Mouse (Mus musculus) embryonic facial prominence, embryonic 15.5 days (tissue): ENCODE data around the gene Bcl7b. TPM values are rescaled to one million over a fixed set of nuclear protein-coding genes. Genes with fewer than 3 reads are reported as not detected.

Experiments used
- ATAC-seq: fragments of 200-750 bp; cut with Nextera tagmentation; 2 replicates; pipeline ENCODE4 v1.8.0; 2017; ENCODE audit warnings: low read depth, moderate TSS enrichment; ENCODE audit not compliant: insufficient number of reproducible peaks, low FRiP score, low TSS enrichment
- H3K27ac ChIP-seq: fragments of 300-500 bp; sonication (generic); replicated peaks from 2 replicates; pipeline ENCODE4 v1.5.1; 2015; ENCODE audit warnings: mild to moderate bottlenecking, inconsistent platforms
- H3K27me3 ChIP-seq: fragments of 300-500 bp; sonication (generic); 2 replicates; pipeline ENCODE4 v1.6.1; 2015; ENCODE audit warnings: inconsistent platforms
- H3K36me3 ChIP-seq: fragments of 300-500 bp; sonication (generic); 2 replicates; pipeline ENCODE4 v1.6.1; 2015; ENCODE audit warnings: mild to moderate bottlenecking, inconsistent platforms
- H3K4me1 ChIP-seq: fragments of 300-500 bp; sonication (generic); 2 replicates; pipeline ENCODE4 v1.6.1; 2015; ENCODE audit warnings: inconsistent platforms
- H3K4me2 ChIP-seq: fragments of 300-500 bp; sonication (generic); replicated peaks from 2 replicates; pipeline ENCODE4 v1.6.1; 2015; ENCODE audit warnings: mild to moderate bottlenecking, inconsistent platforms
- H3K4me3 ChIP-seq: fragments of 300-500 bp; sonication (generic); replicated peaks from 2 replicates; pipeline ENCODE4 v1.5.1; 2015; ENCODE audit warnings: mild to moderate bottlenecking, inconsistent platforms
- H3K9ac ChIP-seq: fragments of 300-500 bp; sonication (generic); 2 replicates; pipeline ENCODE4 v1.6.1; 2015; ENCODE audit warnings: inconsistent platforms
- H3K9me3 ChIP-seq: fragments of 300-500 bp; sonication (generic); replicated peaks from 2 replicates; pipeline ENCODE4 v1.6.1; 2016; ENCODE audit warnings: inconsistent platforms
- WGBS: fragments of 180-500 bp; shearing (Covaris S2); methylation state at CpG from one replicate; pipeline ENCODE4 v1.1.7; 2015; 5-methylcytosine and 5-hydroxymethylcytosine counted together
- polyA plus RNA-seq: library from polyadenylated mRNA; unstranded; fragments of >200 nt; fragmentation: Nextera tagmentation; extraction: Ambion mirVana; gene quantifications from 2 replicates; pipeline ENCODE4 v1.2.1, GENCODE M21; 2015

Gene Bcl7b
- 48.9 and 51.2 TPM in 2 replicates for polyA plus RNA-seq

DNA sequence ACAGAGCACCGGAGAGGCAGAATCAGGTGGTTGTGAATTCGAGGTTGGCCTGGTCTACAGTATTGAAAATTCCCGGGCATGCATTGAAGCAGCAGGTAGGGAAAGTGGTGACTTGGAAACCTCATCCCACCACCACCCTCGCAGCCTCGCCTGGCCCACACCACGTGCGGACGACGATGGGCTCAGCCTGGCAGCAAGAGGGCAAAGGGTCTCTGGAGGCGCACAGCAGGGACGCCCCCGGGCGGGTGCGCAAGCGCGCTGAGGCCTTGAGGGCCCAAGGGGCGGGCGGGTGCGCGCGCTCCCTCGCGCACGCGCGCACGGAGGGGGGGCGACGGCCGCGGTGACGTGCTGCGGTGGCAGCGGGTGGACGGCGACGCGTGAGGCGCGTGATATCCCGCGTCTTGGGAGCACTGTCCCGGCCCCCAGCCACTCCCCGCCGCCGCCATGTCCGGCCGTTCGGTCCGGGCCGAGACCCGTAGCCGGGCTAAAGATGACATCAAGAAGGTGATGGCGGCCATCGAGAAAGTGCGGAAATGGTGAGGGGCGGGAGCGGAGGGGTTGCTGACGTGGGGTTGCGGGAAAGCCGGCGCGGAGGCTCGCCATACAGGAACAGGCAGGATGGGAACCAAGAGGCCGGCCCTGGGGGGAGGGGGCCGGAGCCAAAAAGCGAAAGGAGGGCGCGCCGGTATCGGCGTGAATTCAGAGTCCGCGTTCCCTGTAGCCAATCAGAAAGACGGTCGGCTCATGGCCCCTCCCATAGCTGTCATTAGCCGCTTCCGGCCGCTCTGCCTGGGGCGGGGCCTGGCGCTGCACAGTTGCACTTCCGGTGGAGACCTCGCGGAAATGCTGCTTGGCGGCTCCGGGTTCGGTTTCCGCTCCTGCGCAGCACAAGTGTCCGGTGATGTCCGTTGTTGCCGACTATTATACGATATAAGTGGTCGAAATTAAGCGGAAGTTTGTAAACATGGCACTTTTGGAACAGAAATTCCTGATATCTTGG is at the start of gene Bcl7b:
Bcl7b (plus strand) TSS at position 221 of the 1,000 bp plus-strand sequence.
- Histone ChIP-seq H3K9ac (peak within 1 kb of the TSS; percentile 72), H3K27ac (peak within 1 kb of the TSS; percentile 98), H3K27me3 (no peaks in the 10 kb centered on the region), H3K36me3 (peaks cover 21% of the 10 kb centered on the region), H3K4me1 (peaks cover 17% of the 10 kb centered on the region), H3K4me2 (peak within 1 kb of the TSS; percentile 75), H3K4me3 (peak within 1 kb of the TSS; percentile 65), H3K9me3 (no peaks in the 10 kb centered on the region)
- WGBS = 2% methylated on average over 78 of the region's 95 CpGs
- peak; percentile 97 for ATAC-seq

DNA sequence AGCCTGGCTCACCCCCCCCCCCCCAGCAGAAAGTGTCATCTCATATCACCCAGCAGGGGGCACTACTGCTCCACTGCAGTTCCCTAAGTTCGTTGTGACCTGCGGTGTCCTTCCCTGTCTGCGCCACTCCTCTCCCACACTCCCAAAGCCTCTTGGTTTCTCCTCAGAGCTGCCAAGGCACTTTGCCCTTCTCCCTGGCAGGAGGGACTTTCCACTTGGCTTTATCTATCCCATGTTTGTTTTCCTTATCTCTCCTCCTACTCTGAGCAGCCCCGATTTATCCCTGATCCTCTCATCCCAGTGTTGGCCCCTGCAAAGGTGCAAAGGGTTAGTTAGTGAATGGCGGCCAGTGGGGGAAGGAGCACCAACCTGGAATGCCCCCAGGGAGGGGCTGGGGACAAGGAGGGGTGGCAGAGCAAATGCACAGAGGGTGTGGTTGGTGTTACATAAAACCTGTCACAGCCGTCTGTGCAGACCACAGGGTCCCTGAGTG is 49.4 kb upstream of the Bcl7b start:
- ATAC-seq = no peak
- WGBS = 27% methylated on average over 6 of the region's 6 CpGs

DNA sequence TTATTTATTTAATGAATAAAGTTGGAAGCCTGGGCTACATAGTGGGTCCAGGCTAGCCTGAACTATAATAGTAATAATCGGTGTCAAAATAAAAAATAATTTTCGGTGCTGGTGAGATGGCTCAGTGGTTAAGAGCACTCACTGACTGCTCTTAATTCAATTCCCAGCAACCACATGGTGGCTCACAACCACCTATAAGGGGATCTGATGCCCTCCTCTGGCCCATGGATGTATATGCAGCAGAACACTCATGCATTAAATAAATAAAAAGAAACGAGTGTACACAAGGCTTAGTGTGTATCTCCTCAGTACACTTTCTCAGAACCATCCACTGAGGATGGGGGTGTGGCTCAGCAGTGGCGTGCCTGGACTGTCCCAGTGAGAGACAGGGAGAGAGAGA is 47.3 kb upstream of the Bcl7b start:
- H3K27me3 ChIP-seq = peaks cover 5% of the 10 kb centered on the region; the same call in 1 of the 2 replicates
- peaks cover 3% of the 10 kb centered on the region; the same call in 1 of the 2 replicates for H3K4me1 ChIP-seq
- no peaks in the 10 kb centered on the region for H3K9me3 ChIP-seq
- no peak overlapping the region for H3K4me2 ChIP-seq
- WGBS = 61% methylated on average over 4 of the region's 4 CpGs
- no peak overlapping the region for H3K4me3 ChIP-seq
- no peak for ATAC-seq
- no peak overlapping the region for H3K9ac ChIP-seq
- H3K27ac ChIP-seq = no peak overlapping the region
- no peaks in the 10 kb centered on the region for H3K36me3 ChIP-seq

More for the DNA sequence above, 49.4 kb upstream of the Bcl7b start:
- H3K4me3 ChIP-seq = no peak overlapping the region
- H3K9me3 ChIP-seq = no peaks in the 10 kb centered on the region
- H3K36me3 ChIP-seq = no peaks in the 10 kb centered on the region
- H3K4me1 ChIP-seq = peaks cover 3% of the 10 kb centered on the region; the same call in 1 of the 2 replicates
- no peak overlapping the region for H3K4me2 ChIP-seq
- peaks cover 5% of the 10 kb centered on the region; the same call in 1 of the 2 replicates for H3K27me3 ChIP-seq
- no peak overlapping the region for H3K9ac ChIP-seq
- no peak overlapping the region for H3K27ac ChIP-seq

DNA sequence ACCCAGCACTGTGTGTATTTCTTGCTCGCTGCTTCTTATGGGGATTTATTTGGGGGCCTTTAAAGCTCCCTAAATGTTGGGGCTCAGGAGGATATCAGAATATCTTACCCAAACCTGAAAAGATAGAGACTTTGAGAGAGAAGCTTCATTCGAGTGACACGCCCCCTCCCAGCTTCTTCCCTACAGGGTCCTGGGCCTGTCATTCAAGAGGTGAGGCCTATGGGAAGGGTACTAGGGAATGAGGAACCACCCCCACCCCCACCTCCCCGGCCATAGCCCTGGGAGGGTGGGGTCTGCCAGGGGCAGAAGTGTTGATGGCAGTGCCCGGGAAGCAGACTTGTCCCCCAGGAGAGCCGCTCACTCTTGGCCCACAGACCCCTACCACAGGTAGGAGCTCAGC is 42.0 kb upstream of the Bcl7b start:
- H3K27ac ChIP-seq = no peak overlapping the region
- H3K4me1 ChIP-seq = no peaks in the 10 kb centered on the region
- no peaks in the 10 kb centered on the region for H3K9me3 ChIP-seq
- no peak overlapping the region for H3K9ac ChIP-seq
- WGBS = 60% methylated on average over 6 of the region's 6 CpGs
- H3K36me3 ChIP-seq = no peaks in the 10 kb centered on the region
- peaks cover 5% of the 10 kb centered on the region; the same call in 1 of the 2 replicates for H3K27me3 ChIP-seq
- no peak overlapping the region for H3K4me3 ChIP-seq
- H3K4me2 ChIP-seq = no peak overlapping the region
- ATAC-seq = no peak

DNA sequence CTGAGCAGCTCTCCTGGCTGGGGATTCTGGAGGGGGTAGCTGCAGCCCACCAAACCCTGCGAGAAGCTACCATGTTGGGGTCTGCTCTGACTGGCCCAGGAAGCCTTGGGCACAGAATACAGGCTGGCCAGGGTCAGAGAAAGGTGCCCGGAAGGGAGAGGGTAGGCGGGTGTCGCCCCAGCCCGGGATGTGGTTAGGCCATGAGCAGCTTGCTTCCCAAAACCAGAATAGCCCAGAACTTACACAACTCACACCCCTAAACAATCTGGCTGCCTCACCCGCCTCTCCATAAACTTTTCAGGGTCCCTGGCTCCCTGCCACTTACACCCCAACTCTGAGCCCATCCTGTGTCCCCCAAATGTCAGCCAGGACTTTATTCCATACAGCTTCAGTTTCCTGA is 40.4 kb upstream of the Bcl7b start:
- Histone ChIP-seq H3K4me1 (no peaks in the 10 kb centered on the region), H3K9me3 (no peaks in the 10 kb centered on the region), H3K4me2 (no peak overlapping the region), H3K9ac (no peak overlapping the region), H3K36me3 (no peaks in the 10 kb centered on the region), H3K4me3 (no peak overlapping the region), H3K27ac (no peak overlapping the region), H3K27me3 (peaks cover 6% of the 10 kb centered on the region)
- 77% methylated on average over 6 of the region's 6 CpGs for WGBS
- ATAC-seq = no peak

DNA sequence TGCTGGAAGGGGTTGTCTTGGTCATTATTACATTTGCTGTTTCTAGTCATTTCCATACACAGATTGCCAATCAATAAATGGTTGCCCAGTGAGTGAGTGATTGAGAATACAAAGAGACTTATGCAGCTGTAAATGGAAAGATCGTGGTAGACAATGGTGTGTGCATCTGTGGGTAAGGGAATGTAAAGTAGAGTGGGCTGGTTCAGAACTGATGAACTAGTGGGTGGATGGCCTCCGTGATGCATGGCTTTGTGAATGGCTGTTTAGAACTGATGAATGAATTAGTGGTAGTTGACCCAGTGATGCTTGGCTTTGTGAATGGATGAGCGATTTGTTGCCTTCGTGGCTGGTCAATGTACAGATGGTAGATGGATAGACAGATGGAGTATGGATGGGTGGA is 38.3 kb upstream of the Bcl7b start:
- H3K36me3 ChIP-seq = no peaks in the 10 kb centered on the region
- H3K4me1 ChIP-seq = peaks cover 11% of the 10 kb centered on the region
- H3K27me3 ChIP-seq = peaks cover 26% of the 10 kb centered on the region
- no peaks in the 10 kb centered on the region for H3K9me3 ChIP-seq
- no peak overlapping the region for H3K4me2 ChIP-seq
- no peak overlapping the region for H3K4me3 ChIP-seq
- 83% methylated on average over 4 of the region's 4 CpGs for WGBS
- ATAC-seq = no peak
- H3K27ac ChIP-seq = no peak overlapping the region
- H3K9ac ChIP-seq = no peak overlapping the region

DNA sequence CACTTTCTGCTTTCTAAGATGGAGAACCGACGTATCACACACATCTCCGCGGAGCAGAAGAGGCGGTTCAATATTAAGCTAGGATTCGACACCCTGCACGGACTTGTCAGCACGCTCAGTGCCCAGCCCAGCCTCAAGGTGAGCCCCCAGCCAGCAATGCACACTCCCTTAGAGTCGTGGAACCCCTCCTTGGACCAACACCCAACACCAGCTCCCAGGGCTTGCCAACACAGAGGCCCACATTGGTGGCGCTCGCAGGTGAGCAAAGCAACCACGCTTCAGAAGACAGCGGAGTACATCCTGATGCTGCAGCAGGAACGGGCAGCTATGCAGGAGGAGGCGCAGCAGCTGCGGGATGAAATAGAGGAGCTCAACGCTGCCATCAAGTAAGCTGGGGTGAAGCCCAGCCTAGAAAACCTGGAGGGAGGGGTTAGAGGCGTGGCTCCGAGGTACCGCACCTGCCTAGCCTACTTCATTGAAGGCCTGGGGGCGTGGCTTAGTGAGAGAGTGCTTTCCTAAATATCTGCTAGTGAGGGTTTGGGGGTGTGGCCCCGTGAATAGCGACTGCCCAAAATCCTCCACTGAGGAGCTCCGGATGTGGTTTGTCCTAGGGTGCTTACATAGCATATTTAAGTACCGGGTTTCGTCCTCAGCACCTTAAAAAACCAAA is 34.2 kb upstream of the Bcl7b start:
- no peak overlapping the region for H3K9ac ChIP-seq
- H3K4me1 ChIP-seq = peaks cover 11% of the 10 kb centered on the region
- H3K27ac ChIP-seq = no peak overlapping the region
- H3K9me3 ChIP-seq = no peaks in the 10 kb centered on the region
- H3K36me3 ChIP-seq = no peaks in the 10 kb centered on the region
- WGBS = 3% methylated on average over 26 of the region's 26 CpGs
- H3K4me3 ChIP-seq = peak overlapping the region; percentile 23
- peaks cover 30% of the 10 kb centered on the region for H3K27me3 ChIP-seq
- H3K4me2 ChIP-seq = peak overlapping the region; percentile 46
- peak; percentile 52; the same call in 1 of the 2 replicates for ATAC-seq

DNA sequence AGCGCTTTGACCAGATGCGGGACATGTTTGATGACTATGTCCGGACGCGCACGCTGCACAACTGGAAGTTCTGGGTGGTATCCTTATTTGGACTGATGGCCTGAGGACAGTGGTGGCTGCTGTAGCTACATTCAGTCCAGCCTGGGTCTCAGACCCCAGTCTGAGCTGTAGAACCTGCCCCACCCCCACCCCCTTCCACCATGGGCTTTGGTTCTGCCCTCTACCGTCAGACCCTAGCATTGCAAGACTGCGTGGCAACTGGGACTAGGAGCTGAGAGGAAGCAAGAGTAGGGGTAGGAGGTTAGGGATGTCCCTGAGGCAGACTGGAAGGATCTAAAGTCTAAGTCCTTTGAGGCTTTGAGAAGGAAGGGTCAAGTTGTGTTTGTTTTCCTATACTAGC is 33.5 kb upstream of the Bcl7b start:
- no peak for ATAC-seq
- peak overlapping the region; percentile 23 for H3K4me3 ChIP-seq
- WGBS = 3% methylated on average over 8 of the region's 8 CpGs

DNA sequence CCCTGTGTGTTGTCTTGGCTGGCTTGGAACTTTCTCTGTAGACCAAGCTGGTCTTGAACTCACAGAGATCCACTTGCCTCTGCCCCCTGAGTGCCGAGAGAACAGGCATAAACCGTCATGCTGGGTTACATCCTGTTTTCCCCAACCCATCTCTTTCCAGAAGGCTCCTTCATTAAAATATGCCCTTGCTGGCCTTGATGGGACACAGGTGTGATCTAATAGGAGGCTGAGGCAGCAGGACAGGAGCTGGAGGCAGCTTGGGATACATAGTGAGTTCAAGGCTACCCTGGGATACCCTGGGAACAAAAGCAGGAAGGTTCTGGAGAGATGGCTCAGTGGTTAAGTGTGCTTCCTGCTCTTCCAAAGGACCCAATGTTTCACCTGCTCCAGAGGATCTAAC is 28.2 kb upstream of the Bcl7b start:
- no peaks in the 10 kb centered on the region for H3K36me3 ChIP-seq
- H3K9ac ChIP-seq = no peak overlapping the region
- no peak for ATAC-seq
- H3K4me1 ChIP-seq = no peaks in the 10 kb centered on the region
- no peak overlapping the region for H3K27ac ChIP-seq
- no peak overlapping the region for H3K4me3 ChIP-seq
- WGBS = 69% methylated on average over 2 of the region's 2 CpGs
- no peaks in the 10 kb centered on the region for H3K9me3 ChIP-seq
- no peak overlapping the region for H3K4me2 ChIP-seq
- peaks cover 4% of the 10 kb centered on the region; the same call in 1 of the 2 replicates for H3K27me3 ChIP-seq

More for the DNA sequence above, 33.5 kb upstream of the Bcl7b start:
- H3K27me3 ChIP-seq = peaks cover 30% of the 10 kb centered on the region
- H3K4me2 ChIP-seq = peak overlapping the region; percentile 46
- H3K36me3 ChIP-seq = no peaks in the 10 kb centered on the region
- H3K9ac ChIP-seq = no peak overlapping the region
- H3K4me1 ChIP-seq = peaks cover 11% of the 10 kb centered on the region
- H3K27ac ChIP-seq = no peak overlapping the region
- H3K9me3 ChIP-seq = no peaks in the 10 kb centered on the region

DNA sequence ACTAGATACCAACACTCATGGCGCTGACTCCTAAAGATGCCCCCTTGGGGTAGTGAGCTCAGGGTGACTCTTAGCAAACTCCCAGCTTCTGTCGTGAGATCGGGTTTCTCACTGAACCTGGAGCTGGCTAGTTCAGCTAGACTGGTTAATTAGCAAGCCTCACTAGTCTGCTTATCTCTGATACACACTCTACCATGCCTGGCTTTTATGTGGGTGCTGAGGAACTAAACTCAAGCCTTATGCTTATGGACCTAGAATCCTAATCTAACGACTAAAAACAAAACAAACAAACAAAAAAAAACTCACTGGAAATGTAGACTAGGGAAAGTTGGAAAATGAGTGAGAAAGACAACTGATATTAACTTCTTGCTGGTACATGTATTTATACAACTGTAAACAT is 23.6 kb upstream of the Bcl7b start:
- Histone ChIP-seq H3K9me3 (no peaks in the 10 kb centered on the region), H3K4me2 (no peak overlapping the region), H3K4me1 (peaks cover 9% of the 10 kb centered on the region; the same call in 1 of the 2 replicates), H3K9ac (no peak overlapping the region), H3K4me3 (no peak overlapping the region), H3K27ac (no peak overlapping the region), H3K36me3 (no peaks in the 10 kb centered on the region), H3K27me3 (no peaks in the 10 kb centered on the region)
- no peak for ATAC-seq
- WGBS = 49% methylated on average over 4 of the region's 4 CpGs

DNA sequence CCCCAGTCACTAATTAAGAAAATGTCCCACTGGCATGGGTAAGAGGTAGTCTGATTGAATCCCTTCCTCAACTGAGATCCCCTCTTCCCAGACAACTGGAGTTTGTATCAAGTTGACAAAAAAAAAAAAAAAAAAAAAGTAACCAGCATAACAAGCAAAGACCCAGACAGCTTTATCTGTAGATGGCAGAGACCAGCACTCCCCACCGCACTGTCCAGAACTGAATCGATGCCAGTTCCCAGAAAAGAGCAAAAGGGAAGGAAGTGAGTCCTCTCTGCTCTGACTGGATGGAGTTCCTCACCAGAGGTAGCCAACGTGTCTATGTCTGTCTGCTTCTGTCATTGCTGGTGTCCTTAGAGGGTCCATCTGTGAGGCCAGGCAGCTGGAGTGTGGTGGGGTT is 22.6 kb upstream of the Bcl7b start:
- WGBS = 85% methylated on average over 3 of the region's 3 CpGs
- no peak for ATAC-seq

More for the DNA sequence above, 22.6 kb upstream of the Bcl7b start:
- no peak overlapping the region for H3K4me2 ChIP-seq
- no peak overlapping the region for H3K9ac ChIP-seq
- no peaks in the 10 kb centered on the region for H3K9me3 ChIP-seq
- H3K4me1 ChIP-seq = peaks cover 13% of the 10 kb centered on the region
- H3K36me3 ChIP-seq = no peaks in the 10 kb centered on the region
- no peak overlapping the region for H3K4me3 ChIP-seq
- no peaks in the 10 kb centered on the region for H3K27me3 ChIP-seq
- no peak overlapping the region for H3K27ac ChIP-seq
